Mouse (Mus musculus): ENCODE results near the gene St3gal3. TPM values are rescaled to one million over a fixed set of nuclear protein-coding genes. Genes with fewer than 3 reads are reported as not detected.

The St3gal3 gene
- total RNA-seq, 2 experiments from 2014 or later = 37.6 to 38.3 TPM

DNA sequence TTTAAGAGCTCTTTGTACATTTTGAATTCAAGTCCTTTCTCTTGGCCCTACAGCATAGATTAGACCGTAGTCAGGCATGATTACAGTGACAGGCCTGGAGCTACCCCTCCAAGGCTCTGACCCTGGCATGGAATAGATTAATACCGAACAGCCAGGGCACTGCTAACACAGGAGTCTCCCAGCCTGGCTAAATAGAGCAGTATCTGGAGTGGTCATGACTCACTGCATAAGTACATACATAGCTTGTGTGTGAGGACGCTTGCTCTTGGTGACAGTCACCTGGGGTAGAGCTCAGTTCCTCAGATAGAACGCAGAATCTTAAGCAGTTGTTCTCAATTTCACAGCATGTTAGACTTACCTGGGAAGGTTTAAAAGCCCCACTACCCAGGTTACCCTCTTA lies 112.3 kb downstream of the St3gal3 start:
- no peak for DNase-seq (ENCODE audit: low spot score in 2 of 2)

GRCm38 (mm10) chr4:118019640-118020039 lies 115.1 kb downstream of the St3gal3 start:
- DNase-seq (ENCODE audit: low spot score in 2 of 2) = no peak

DNA sequence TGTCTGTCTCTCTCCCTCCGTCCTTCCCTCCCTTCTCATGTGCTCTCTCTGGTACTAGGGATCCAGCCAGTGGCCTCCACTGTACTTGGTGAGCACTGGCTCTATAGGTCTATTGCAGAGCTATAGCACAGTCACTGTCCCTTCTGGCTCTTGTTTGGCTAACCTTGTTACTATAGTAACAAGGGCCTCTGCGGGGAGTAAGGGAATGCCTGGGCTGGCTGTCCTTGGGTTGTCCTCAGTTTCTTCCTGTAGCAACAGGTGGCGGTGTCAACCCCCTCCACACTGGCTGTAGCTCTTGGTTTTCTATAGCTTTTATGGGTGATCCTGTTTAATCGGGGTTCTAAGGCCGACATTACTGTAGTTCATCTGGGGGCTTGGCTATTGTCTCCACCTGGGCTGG lies 115.5 kb downstream of the St3gal3 start:
- no peak for DNase-seq (ENCODE audit: low spot score in 2 of 2)

- no peak for DNase-seq (ENCODE audit: low spot score in 2 of 2)
Observed at GRCm38 (mm10) chr4:118017021-118017805, 117.5 kb downstream of the St3gal3 start.

DNA sequence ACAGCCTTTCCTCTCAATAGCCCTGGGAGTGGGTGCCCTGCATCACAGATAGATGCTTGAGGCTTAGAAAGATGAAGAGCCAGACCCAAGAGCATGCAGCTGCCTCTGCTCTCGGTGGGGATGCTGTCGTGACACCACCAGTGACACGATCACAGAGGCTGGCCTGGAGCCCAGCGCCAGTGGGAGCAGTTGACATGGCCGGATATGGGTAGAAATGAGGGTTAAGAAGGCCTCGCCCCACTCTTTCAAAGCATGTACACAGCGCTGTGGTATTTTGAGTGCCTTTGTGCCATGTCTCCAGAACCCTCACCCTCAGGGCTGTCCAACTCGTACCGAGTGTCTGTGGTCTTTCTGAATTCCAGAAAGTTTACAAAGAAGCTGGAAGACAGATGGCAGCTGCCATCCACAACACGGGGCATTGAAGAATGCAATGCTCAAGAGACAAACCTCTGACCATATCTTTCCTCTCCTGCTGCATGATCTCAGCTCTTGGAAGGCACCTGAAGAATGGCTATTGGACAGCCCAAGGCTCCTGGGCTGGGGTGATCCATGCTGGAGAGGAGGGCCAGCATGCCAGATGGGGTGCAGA lies 118.3 kb downstream of the St3gal3 start:
- no peak for DNase-seq (ENCODE audit: low spot score in 2 of 2)

GRCm38 (mm10) chr4:118015636-118016035 lies 119.1 kb downstream of the St3gal3 start:
- DNase-seq (ENCODE audit: low spot score in 2 of 2) = no peak

GRCm38 (mm10) chr4:118015126-118015525 lies 119.6 kb downstream of the St3gal3 start:
- no peak for DNase-seq (ENCODE audit: low spot score in 2 of 2)

DNA sequence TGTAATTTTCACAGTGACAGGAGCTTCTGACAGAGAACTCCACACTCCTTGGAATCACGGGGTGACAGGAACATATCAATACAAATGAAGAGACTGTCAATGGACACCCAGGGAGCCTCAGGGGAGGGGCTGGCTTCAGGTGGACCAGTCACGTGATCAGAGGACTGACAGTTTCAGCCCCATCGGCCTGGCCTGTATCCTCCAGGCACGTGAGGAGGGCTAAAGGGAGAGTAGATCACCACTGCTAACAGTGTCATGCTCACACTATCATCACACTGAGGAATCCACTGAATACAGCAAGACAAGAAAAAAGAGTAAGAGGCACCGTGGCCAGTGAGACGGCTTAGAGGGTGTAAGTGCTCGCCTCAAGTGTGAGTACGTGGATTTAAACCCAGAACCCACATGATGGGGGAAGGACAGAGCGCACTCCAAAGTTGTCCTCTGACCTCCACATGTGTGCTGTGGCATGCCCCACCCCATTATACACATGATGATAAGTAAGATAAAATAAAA lies 124.0 kb downstream of the St3gal3 start:
- no peak for DNase-seq (ENCODE audit: low spot score in 2 of 2)

DNA sequence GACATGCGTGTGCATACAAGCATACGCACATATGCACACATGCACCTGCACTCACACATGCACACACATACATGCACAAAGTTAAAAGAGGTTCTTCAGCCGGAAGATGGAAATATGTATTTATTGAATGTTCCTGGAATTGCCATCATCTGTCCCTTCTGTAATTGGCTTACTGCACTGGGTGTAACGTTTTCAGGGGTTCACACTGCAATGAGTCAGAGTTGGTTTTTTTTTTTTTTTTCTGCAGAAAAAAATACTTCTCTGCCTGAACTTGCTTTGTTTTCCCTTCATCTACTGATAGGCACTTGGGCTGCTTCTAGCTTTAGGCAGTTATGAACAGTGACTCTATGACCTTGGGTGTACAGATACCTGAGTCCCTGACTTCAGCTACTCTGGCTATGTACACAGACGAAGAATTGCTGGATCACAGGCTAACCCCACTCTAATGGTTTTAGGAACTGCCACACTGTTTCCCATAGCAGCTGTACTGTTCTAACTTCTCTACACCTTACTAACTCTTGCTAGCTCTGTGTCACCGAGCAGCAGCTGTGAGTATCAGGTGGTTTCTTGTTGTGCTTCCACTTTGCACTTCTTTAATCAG lies 126.2 kb downstream of the St3gal3 start:
- DNase-seq (ENCODE audit: low spot score in 2 of 2) = no peak

GRCm38 (mm10) chr4:118001355-118001754 lies 133.4 kb downstream of the St3gal3 start:
- DNase-seq (ENCODE audit: low spot score in 2 of 2) = no peak

DNA sequence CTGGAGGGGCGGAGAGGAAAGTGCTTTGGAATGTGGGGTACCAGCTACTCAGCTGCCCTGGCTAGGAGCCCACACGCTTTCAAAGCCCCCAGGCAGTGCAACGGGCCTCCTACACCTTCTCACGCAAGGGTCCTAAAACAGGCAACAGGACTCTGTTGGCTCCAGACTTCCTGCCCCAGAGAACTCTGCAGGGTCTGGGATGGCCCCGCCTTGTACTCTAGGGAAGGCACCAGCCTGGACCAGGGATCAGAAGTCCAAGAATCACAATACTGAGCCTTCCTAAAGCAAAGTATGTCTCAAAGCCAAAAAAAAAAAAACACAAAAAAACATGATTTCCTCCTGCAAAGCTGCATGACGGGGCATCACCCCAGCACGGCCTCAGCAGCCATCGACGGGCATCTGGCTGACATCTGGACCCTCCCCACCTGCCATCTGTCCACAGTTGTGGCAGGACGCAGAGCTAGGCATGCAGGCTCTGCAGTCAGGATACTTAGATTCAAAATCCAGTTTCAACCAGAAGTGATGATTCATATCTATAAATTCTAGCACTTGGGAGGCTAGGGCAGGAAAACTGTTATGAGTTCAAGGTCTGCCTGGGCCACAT lies 134.0 kb downstream of the St3gal3 start:
- no peak for DNase-seq (ENCODE audit: low spot score in 2 of 2)

- no peak for DNase-seq (ENCODE audit: low spot score in 2 of 2)
Observed at GRCm38 (mm10) chr4:117999951-118000350, 134.8 kb downstream of the St3gal3 start.

- DNase-seq (ENCODE audit: low spot score in 2 of 2) = peak; percentile 29 to 33
Observed at GRCm38 (mm10) chr4:117997381-117998269, 137.1 kb downstream of the St3gal3 start.

- no peak for DNase-seq (ENCODE audit: low spot score in 2 of 2)
Observed at GRCm38 (mm10) chr4:117996701-117997100, 138.0 kb downstream of the St3gal3 start.

- DNase-seq (ENCODE audit: low spot score in 2 of 2) = no peak
Observed at GRCm38 (mm10) chr4:117995461-117995860, 139.3 kb downstream of the St3gal3 start.

DNA sequence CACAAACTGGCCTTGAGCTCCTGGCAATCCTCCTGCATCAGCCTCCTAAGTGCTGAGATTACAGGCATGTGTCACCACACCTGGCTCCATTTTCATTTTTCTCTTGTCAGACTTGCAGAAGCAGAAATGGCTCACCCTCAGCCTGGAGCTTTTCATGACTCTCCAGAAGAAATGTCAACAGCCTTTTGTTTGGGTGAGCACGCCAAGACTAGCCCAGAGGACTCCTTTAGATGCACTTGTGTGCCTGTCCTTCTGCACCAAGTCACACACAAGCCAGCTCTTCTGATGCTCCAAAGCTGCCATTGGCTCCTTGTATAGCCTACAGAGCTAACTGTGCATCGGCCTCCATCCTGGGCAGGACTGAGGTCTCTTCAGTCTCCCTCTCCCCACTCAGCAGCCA lies 141.3 kb downstream of the St3gal3 start:
- DNase-seq (ENCODE audit: low spot score in 2 of 2) = no peak

DNA sequence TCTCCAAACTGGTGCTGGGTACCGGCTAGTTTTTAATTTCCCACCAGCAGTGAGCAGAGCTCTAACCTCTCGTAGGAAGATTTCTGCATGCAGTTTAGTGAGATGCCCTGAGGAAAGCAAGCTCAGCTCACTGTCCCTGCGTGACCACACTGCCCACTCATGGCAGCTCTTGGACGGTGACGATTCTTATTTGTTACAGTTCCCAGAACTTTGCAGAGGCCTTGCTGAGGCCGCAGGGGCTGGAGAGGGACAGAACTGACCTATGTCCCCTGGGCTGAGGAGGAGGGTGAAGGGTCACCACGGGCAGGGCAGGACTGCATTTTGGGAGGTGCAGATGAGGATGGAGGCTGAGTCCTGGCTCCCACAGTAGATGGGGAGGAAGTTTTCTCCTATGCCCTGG lies 141.8 kb downstream of the St3gal3 start:
- no peak for DNase-seq (ENCODE audit: low spot score in 2 of 2)

GRCm38 (mm10) chr4:117992036-117992435 lies 142.7 kb downstream of the St3gal3 start:
- no peak for DNase-seq (ENCODE audit: low spot score in 2 of 2)

DNA sequence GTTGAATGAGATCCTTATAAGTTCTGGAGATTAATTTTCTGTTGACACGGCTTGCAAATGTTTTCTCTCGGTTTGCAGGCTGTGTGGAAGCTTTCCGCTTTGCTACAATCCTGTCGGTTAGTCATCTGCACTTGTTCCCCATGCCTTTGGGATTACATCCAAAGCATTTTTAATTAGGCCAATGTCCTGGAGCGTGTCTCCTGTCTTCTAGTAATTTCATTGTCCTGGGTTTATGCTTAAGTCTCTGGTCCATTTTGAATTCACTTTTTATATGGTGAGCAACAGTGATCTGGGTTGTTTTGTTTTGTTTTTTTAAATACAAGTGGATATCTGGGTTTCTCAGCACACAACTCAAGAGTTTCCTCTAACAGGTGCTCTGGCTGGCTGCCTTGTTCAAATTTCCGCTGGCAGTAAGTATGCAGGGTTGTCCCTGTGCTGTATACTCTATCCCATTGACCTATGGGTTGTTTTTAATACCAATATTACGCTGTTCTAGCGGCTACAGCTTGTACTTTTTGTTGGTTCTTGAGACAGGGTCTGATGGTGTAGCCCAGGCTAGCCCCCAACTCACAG lies 143.6 kb downstream of the St3gal3 start:
- no peak for DNase-seq (ENCODE audit: low spot score in 2 of 2)

DNA sequence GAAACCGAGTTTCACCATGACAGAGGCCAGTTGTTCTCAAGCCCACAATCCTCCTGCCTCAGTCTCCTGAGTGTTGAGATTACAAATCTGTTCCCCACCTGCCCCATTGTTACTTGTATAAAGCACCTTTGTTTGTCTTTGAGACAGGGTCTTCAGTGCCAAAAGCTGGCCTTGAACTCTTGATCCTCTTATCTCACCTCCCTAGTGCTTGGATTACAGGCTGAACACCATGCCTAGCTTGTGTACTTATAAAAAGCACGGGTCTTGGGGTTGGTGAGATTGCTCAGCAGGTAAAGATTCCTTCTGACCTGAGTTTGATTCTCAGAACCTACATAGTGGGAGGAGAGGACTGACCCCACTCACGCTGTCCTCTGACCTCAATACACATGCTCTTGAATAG lies 144.1 kb downstream of the St3gal3 start:
- no peak for DNase-seq (ENCODE audit: low spot score in 2 of 2)

- DNase-seq (ENCODE audit: low spot score in 2 of 2) = no peak
Observed at GRCm38 (mm10) chr4:117989801-117990200, 144.9 kb downstream of the St3gal3 start.

Data from layer of hippocampus, postnatal 10 days (tissue).